Mouse (Mus musculus) ES-E14 (cell line): ENCODE data around the gene A830031A19Rik. TPM values are rescaled to one million over a fixed set of nuclear protein-coding genes. Genes with fewer than 3 reads are reported as not detected.

Source experiments
- DNase-seq: peaks from one replicate; pipeline ENCODE4 v3.0.0-alpha.2; 2013; ENCODE audit warnings: low read depth, low spot score
- H3K27ac ChIP-seq: 2 replicates; pipeline ENCODE4 v1.5.1; 2012; ENCODE audit warnings: low read depth, mild to moderate bottlenecking, low read length, moderate library complexity, mixed read lengths; ENCODE audit not compliant: poor library complexity, insufficient read depth, severe bottlenecking
- H3K36me3 ChIP-seq: 2 replicates; pipeline ENCODE4 v1.6.1; 2012; ENCODE audit warnings: mild to moderate bottlenecking, low read length, moderate library complexity, mixed read lengths; ENCODE audit not compliant: control insufficient read depth, poor library complexity, insufficient read depth, severe bottlenecking
- H3K4me1 ChIP-seq, 2 experiments: fragments of 150-350 bp in 1 of 2; sonication (generic) in 1 of 2; 2 replicates each; pipeline ENCODE4 v1.6.1; 2012; ENCODE audit warnings: low read length in 2 of 2, mild to moderate bottlenecking in 1 of 2, mixed read lengths in 1 of 2; ENCODE audit not compliant: control insufficient read depth in 2 of 2, insufficient read depth in 2 of 2, poor library complexity in 1 of 2
- H3K4me3 ChIP-seq, 2 experiments: fragments of 150-350 bp in 1 of 2; sonication (generic) in 1 of 2; 2 replicates each; pipeline ENCODE4 v1.5.1; 2012; ENCODE audit warnings: low read length in 2 of 2, low read depth in 1 of 2, mild to moderate bottlenecking in 1 of 2, mixed read lengths in 1 of 2; ENCODE audit not compliant: insufficient read depth in 1 of 2, poor library complexity in 1 of 2, severe bottlenecking in 1 of 2
- H3K9ac ChIP-seq: 2 replicates; pipeline ENCODE4 v1.6.1; 2012; ENCODE audit warnings: low read depth, mild to moderate bottlenecking, low read length, mixed read lengths; ENCODE audit not compliant: poor library complexity, insufficient read depth, severe bottlenecking
- H3K9me3 ChIP-seq: fragments of 150-350 bp; sonication (generic); 2 replicates; pipeline ENCODE4 v1.6.1; 2012; ENCODE audit warnings: low read depth, mild to moderate bottlenecking, low read length; ENCODE audit not compliant: control insufficient read depth, insufficient read depth
- CHD2 ChIP-seq: IDR thresholded peaks from 2 replicates; pipeline ENCODE4 v1.6.1; 2014; ENCODE audit warnings: mild to moderate bottlenecking, low read depth, low read length, inconsistent platforms
- MAFK ChIP-seq: IDR thresholded peaks from 2 replicates; pipeline ENCODE4 v1.6.1; 2014; ENCODE audit warnings: mild to moderate bottlenecking, low read depth, low read length, inconsistent platforms; ENCODE audit not compliant: insufficient read depth
- in situ Hi-C, 2 experiments: fragments of 600-800 bp; cut with MboI; formaldehyde crosslinking; loops; one replicate each; pipeline ENCODE4 v1.15.1; 2025; ENCODE audit warnings: low sequenced_read_pairs in 2 of 2, inconsistent platforms in 1 of 2; ENCODE audit not compliant: unreplicated experiment in 2 of 2
- total RNA-seq: library from RNA; depleted of rRNA; stranded (reverse); fragments of 300-350 nt; gene quantifications from 2 replicates; pipeline ENCODE4 v1.2.3, GENCODE M21; 2012; rRNA removed

A830031A19Rik gene
- total RNA-seq, 1 experiment, result not detected

DNA sequence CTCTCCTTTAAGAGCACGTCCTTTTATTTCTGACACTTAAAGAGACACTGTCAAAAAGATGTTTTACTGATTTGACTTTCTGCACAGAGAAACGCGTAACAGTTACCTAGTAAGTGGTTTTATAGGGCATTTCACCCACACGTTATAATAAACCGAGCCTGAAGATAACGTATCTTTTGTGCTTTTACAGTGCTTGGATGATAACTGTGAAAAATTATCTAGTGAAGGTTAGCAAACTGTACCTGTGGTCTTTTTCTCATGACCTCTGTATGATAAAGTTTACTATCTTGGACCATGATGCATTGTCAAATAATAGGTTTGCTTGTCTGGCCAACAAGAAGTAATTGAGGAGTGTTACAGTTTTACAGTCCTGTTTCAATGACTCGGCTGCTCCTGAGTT, 74.2 kb downstream of the A830031A19Rik start:
- DNase-seq, result no peak
- Histone ChIP-seq H3K9me3 (no peaks in the 10 kb centered on the region), H3K27ac (no peak overlapping the region), H3K9ac (no peak overlapping the region), H3K4me3 (no peak overlapping the region), H3K36me3 (no peaks in the 10 kb centered on the region), H3K4me1 (no peaks in the 10 kb centered on the region)
- in situ Hi-C loops, result no loop called here
- TF ChIP-seq CHD2, result no peak
- TF ChIP-seq MAFK, result no peak

Other genes starting within 250 kb of the A830031A19Rik start
- 11.4 and 14.0 TPM in 2 replicates for gene Papolg, start 179.8 kb downstream of the A830031A19Rik start, total RNA-seq
- 3.1 and 3.2 TPM in 2 replicates for gene Bcl11a, start 3.0 kb upstream of the A830031A19Rik start, total RNA-seq